Mouse (Mus musculus) testis, adult 2 months (tissue): Measurements from ENCODE around the gene 9930111J21Rik2.

Source experiments
- CTCF ChIP-seq: fragments of 200-500 bp; IDR thresholded peaks from 2 replicates; pipeline ENCODE4 v1.5.1; 2012; ENCODE audit warnings: low read depth, mild to moderate bottlenecking, inconsistent platforms, low read length, moderate library complexity; ENCODE audit not compliant: control insufficient read depth, insufficient read depth, insufficient replicate concordance
- POLR2A ChIP-seq: fragments of 200-500 bp; IDR thresholded peaks from 2 replicates; pipeline ENCODE4 v1.6.1; 2012; ENCODE audit warnings: low read depth, mild to moderate bottlenecking, inconsistent platforms, low read length, moderate library complexity; ENCODE audit not compliant: control insufficient read depth

DNA sequence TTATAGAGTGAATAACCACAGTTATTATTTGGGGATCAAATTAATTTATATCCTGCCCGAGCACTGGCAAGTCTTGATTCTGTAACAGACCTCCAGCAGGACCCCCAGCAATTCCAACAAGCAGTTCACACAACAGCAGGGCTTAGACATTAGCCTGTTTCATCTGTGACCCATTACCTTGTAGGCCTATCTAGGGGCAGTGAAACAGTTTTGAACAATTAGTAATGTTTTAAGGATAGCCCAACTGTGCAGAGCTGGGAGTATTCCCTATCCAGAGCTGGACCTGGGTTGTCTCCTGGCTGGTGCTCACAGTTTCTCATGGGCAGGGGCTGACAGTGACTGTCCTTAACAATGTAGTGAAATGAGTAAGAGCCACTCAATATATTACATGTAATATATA lies 26.0 kb upstream of the 9930111J21Rik2 start:
- TF ChIP-seq CTCF (no peak), POLR2A (no peak)
